Mouse (Mus musculus): ENCODE results near the gene Cpox. TPM values are rescaled to one million over a fixed set of nuclear protein-coding genes. Genes with fewer than 3 reads are reported as not detected.

The Cpox gene
- polyA plus RNA-seq, 1 experiment from 2014 or later, result 20.9 TPM

DNA sequence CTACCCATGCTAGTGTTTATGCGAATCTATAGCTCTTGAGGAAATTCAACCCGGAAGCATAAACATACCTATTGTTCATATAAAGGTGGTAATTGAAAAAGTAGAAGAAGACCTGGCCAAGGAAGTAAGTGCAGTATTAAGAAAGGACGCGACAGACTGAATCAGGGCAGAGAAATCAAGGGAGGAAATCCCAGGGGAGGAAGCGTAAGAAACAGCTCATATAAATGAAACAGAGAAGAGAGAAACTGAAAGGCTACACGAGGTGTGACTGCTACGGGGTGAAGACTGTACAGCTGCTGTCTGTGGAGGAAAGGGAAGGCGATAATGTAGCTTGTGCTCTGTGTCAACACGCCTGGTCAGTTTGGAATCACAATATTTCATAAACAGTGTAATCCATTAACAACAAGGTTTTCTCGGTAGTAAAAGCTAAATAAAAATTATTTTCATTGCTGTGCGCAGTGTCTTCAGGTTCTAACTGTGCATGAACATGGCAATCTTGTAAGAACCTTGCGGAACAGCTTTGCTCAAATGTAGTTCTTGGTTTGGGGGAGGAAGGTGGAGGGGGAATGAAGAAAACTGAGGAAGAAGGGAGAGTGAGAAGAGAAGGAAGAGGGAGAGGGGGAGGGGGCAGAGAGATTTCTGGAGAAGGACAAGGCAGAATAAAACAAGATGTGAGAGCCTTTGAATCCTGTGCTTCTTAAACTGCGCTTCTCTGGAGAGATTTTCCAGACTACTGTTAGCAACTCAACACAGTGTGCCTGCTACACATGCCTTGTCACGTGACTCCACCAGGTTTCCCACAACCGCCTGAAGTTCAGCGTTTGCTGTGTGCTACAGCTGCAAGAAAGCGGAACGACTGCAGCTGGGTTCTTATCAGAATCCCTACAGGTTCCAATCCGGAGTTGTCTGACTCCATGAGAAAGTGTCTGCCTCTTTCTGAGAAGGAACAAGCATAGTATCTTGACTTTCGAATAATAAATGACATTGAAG, 15.8 kb downstream of the Cpox start:
- H3K4me3 ChIP-seq, result no peak overlapping the region
- H3K9me3 ChIP-seq, result no peaks in the 10 kb centered on the region
- H3K4me2 ChIP-seq (replicated peaks), result no peak overlapping the region
- 75% methylated on average over 20 of the region's 20 CpGs for WGBS
- no peak overlapping the region for H3K9ac ChIP-seq
- H3K36me3 ChIP-seq, result peaks cover 9% of the 10 kb centered on the region
- H3K27ac ChIP-seq, result no peak overlapping the region
- H3K4me1 ChIP-seq, result no peaks in the 10 kb centered on the region
- no peak for ATAC-seq (ENCODE audit: low FRiP score, low read depth)
- H3K27me3 ChIP-seq, result no peaks in the 10 kb centered on the region

DNA sequence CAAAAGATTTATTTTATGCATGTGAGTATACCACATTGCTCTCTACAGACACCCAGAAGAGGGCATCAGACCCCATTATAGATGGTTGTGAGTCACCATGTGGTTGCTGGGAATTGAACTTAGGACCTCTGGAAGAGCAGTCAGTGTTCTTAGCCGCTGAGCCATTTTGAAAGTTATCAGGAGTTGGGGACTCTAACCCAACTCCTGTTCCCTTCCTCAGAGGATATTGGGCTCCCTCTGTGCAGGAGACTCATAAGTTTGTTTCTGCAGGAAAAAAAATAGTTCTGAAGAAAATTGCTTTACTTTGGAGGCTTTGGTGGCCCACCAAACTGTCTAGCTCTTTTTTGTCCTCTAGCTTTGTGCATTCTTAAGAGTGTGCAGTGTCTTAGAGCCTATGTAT, 18.4 kb downstream of the Cpox start:
- 89% methylated on average over 1 of the region's 1 CpGs for WGBS

DNA sequence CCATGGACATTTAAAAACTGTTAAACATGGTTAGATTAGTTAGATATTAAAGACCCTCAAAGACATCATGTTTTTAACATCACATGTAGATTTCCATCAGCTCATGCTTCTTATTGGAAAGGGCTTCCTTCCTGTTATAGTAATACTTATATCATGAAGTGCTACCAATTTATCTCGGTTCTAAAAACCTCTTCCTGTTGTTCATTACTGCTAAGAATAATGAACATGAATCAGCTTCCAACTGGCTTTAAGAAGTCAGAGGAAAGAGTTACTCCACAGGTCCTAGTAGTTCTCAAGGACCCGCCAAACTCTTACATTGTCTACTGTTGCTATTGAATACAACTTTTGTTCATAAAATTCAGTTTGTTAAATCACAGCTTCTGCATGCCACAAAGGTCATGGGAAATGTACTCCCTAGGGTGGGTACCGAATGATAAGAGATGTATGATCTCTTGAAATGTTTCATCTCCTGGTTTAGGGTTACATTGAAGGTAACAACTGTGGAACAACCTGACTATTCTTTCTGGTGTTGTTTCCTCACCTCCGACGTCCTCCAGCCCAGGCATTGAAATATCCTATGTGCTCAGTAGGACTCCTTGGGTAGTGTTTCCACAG, 19.6 kb downstream of the Cpox start:
- Histone ChIP-seq H3K9me3 (no peaks in the 10 kb centered on the region), H3K4me2 (replicated peaks) (no peak overlapping the region), H3K9ac (no peak overlapping the region), H3K36me3 (no peaks in the 10 kb centered on the region), H3K4me1 (no peaks in the 10 kb centered on the region), H3K27me3 (no peaks in the 10 kb centered on the region), H3K4me3 (no peak overlapping the region), H3K27ac (no peak overlapping the region)
- ATAC-seq (ENCODE audit: low FRiP score, low read depth), result no peak
- WGBS, result 83% methylated on average over 5 of the region's 5 CpGs

More for the DNA sequence above, 18.4 kb downstream of the Cpox start:
- no peaks in the 10 kb centered on the region for H3K27me3 ChIP-seq
- no peak overlapping the region for H3K4me2 ChIP-seq (replicated peaks)
- no peaks in the 10 kb centered on the region for H3K4me1 ChIP-seq
- H3K27ac ChIP-seq, result no peak overlapping the region
- no peaks in the 10 kb centered on the region for H3K9me3 ChIP-seq
- no peak overlapping the region for H3K9ac ChIP-seq
- H3K4me3 ChIP-seq, result no peak overlapping the region
- ATAC-seq (ENCODE audit: low FRiP score, low read depth), result no peak
- no peaks in the 10 kb centered on the region for H3K36me3 ChIP-seq

DNA sequence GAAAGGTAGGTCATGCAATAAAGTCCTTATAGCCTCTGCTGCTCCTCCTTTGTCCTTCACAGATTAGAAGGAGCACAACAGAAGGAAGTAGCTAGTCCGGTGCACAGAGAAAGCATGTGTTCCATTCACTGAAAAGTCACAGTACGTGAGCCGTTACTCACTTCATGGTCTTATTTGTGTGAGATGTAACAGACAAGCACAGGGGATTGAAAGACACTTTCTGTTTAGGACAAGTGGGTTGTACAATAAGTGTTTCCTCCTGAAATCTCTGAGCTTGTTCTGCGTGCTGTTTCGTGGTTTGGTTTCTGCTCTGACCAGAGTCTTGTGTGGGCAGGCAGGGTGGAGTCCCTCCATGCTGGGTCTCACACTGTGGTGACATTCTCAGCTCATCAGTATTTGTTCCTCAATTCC, 20.2 kb downstream of the Cpox start:
- no peak overlapping the region for H3K9ac ChIP-seq
- no peaks in the 10 kb centered on the region for H3K9me3 ChIP-seq
- no peak overlapping the region for H3K4me2 ChIP-seq (replicated peaks)
- H3K4me1 ChIP-seq, result no peaks in the 10 kb centered on the region
- H3K36me3 ChIP-seq, result no peaks in the 10 kb centered on the region
- H3K4me3 ChIP-seq, result no peak overlapping the region
- no peak overlapping the region for H3K27ac ChIP-seq
- H3K27me3 ChIP-seq, result no peaks in the 10 kb centered on the region
- WGBS, result 85% methylated on average over 5 of the region's 5 CpGs
- ATAC-seq (ENCODE audit: low FRiP score, low read depth), result no peak

DNA sequence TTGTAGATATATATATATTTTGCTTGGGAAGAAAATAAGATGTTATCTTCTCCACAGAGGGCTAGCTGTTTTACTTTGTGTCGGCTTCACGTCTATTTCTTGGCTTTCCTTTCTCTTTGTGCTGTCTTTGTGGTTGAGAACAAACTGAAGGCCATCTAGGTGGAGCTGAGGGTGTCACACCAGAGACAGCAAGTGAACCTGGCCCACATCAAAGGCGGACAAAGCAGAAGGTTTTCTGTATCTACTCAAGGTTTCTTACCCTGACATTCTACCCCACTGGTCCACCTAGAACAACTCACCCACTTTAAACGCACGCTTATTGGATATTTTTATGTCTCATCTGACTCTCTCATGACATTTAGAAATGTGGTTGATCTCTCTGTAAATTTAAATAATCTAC, 24.0 kb downstream of the Cpox start:
- Histone ChIP-seq H3K4me1 (no peaks in the 10 kb centered on the region), H3K4me2 (replicated peaks) (no peak overlapping the region), H3K9ac (no peak overlapping the region), H3K36me3 (no peaks in the 10 kb centered on the region), H3K4me3 (no peak overlapping the region), H3K27ac (no peak overlapping the region), H3K9me3 (no peaks in the 10 kb centered on the region), H3K27me3 (no peaks in the 10 kb centered on the region)
- ATAC-seq (ENCODE audit: low FRiP score, low read depth), result no peak
- WGBS, result 92% methylated on average over 5 of the region's 5 CpGs

DNA sequence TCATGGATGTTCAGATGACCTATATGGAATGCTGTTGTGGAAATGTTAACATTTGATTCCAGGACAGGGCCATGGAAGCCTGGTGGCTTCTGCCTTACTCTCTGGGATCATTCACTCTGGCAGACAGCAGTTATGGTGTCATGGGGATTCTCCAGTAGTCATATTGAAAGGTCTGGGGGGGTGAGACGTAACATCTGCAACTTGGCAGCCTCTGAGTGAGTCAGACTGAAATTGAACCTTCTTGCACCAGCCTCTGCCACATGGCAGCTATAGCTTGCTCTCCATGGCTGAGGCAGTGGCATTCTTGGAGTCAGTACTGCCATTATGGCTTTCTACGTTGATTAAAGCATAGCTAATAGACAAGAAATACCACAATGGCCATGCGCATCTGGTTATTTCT, 26.7 kb downstream of the Cpox start:
- Histone ChIP-seq H3K27ac (no peak overlapping the region), H3K36me3 (no peaks in the 10 kb centered on the region), H3K27me3 (no peaks in the 10 kb centered on the region), H3K4me1 (no peaks in the 10 kb centered on the region), H3K9ac (no peak overlapping the region), H3K4me3 (no peak overlapping the region), H3K4me2 (replicated peaks) (no peak overlapping the region), H3K9me3 (no peaks in the 10 kb centered on the region)
- ATAC-seq (ENCODE audit: low FRiP score, low read depth), result no peak
- 85% methylated on average over 3 of the region's 3 CpGs for WGBS

DNA sequence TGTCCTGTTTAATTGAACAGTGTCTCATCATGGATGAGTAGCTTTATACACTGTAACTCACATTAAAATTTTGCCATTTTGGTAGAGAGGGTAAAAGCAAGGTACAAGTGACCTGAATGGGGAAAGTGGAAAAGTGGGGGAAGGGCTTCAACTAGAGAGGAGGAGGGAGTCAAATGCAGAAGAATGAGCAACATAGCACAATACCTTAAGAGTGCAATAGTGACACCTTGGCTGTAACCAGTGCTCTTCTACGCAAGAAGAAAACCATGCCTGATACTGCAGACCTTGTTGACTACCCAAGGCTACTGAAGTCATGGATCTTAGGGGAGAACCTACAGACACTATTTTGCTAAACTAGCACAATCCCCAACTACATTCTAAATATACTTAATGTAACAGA, 27.2 kb downstream of the Cpox start:
- Histone ChIP-seq H3K4me3 (no peak overlapping the region), H3K9me3 (no peaks in the 10 kb centered on the region), H3K27me3 (no peaks in the 10 kb centered on the region), H3K4me2 (replicated peaks) (no peak overlapping the region), H3K9ac (no peak overlapping the region), H3K36me3 (no peaks in the 10 kb centered on the region), H3K4me1 (no peaks in the 10 kb centered on the region), H3K27ac (no peak overlapping the region)
- no peak for ATAC-seq (ENCODE audit: low FRiP score, low read depth)
- 92% methylated on average over 1 of the region's 1 CpGs for WGBS

DNA sequence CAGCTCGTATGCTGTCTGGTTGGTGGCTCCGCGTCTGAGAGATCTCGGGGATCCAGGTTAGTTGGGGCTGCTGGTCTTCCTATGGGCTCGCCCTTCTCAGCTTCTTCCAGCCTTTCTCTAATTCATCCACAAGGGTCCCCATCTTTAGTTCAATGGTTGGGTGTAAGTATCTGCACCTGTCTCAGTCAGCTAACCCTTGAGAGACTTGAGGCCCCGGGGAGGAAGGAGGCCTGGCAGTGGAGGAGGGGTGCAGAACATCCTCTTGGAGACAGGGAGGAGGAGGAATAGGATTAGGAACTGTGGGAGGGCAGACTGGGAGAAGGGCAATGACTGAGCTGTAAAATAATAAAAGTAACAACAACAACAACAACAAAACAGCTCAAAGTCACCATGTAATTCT, 30.1 kb downstream of the Cpox start:
- H3K36me3 ChIP-seq, result no peaks in the 10 kb centered on the region

DNA sequence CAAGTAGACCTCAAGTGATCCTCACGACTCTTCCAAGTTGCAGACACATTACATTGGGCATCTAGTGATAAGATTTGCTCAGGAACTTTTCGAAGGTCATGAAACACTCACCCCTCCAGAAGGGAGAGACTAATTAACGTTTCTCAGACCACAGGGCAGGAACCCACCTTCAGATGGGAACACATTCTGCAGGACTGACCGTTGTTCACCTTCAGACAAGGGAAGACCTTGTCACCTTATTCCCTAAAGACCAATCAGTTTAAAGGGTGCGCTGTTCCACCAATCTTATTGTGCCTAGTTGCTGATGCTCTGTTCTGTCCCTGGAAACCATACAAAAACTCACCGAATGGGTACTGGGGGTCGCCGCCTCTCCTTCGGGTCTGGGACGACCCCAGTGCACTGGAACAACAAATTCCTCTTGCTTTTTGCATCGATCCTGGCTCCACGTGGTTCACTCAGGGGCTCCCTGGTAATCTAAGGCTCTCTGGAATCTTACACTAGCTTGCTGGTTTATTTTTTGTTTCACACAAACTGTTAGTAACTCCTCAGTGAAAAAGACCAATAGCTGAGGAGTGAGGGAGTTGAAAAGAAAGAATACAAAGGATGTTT, 30.8 kb downstream of the Cpox start:
- Histone ChIP-seq H3K27ac (no peak overlapping the region), H3K4me2 (replicated peaks) (no peak overlapping the region), H3K36me3 (no peaks in the 10 kb centered on the region), H3K27me3 (no peaks in the 10 kb centered on the region), H3K4me1 (no peaks in the 10 kb centered on the region), H3K9me3 (no peaks in the 10 kb centered on the region), H3K4me3 (no peak overlapping the region), H3K9ac (no peak overlapping the region)
- 83% methylated on average over 12 of the region's 12 CpGs for WGBS
- ATAC-seq (ENCODE audit: low FRiP score, low read depth), result no peak

More for the DNA sequence above, 30.1 kb downstream of the Cpox start:
- Histone ChIP-seq H3K4me1 (no peaks in the 10 kb centered on the region), H3K9ac (no peak overlapping the region), H3K9me3 (no peaks in the 10 kb centered on the region), H3K4me2 (replicated peaks) (no peak overlapping the region), H3K27ac (no peak overlapping the region), H3K27me3 (no peaks in the 10 kb centered on the region), H3K4me3 (no peak overlapping the region)
- ATAC-seq (ENCODE audit: low FRiP score, low read depth), result no peak
- WGBS, result 59% methylated on average over 6 of the region's 6 CpGs

DNA sequence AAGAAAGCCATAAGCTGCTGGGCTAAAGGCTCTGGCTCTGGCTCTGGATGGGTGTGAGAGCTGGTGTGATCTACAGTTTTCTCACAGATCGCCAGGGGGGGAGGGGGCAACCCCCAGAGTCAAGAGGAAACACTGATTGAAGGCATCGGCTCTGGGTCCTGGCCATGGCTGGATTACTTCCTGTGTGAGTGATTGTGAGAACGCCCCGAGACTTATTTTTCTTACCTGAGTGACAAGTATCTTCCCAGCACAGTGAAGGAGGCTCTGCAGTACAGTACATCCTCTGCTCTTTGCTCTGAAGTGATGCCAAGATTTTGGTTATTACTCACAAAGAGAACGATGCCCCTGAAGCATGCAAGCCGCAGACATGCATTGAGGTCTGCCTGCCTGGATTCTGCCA, 31.7 kb downstream of the Cpox start:
- H3K36me3 ChIP-seq, result no peaks in the 10 kb centered on the region

DNA sequence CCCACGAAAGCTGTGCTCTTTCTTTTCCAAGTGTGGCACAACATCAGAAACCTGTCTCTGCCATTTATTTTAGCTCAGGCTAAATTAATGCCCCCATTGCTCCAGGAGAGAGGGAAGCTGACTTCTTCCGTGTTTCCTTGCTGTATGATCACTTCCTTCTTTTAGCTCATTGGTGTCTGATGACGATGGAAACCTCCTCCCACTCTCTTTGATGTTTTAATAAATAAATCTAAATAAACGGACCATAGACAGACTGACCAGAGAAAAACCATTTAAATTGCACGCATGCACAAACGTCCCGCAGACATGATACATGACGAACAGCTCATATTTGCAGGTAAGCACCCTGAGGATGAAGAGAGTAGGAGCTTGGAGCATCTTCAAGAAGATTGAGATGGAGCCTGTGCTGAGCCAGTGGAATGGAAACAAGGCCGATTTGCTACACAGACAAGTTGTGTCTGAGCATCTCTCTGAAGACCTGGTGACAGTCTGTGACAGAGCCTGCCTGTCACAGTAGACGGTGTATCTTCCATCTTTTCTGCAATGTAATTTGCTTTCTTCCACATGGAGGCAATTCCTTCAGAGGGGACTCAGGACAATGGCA, 32.3 kb downstream of the Cpox start:
- H3K9me3 ChIP-seq, result no peaks in the 10 kb centered on the region
- H3K36me3 ChIP-seq, result no peaks in the 10 kb centered on the region
- H3K27ac ChIP-seq, result no peak overlapping the region
- ATAC-seq (ENCODE audit: low FRiP score, low read depth), result no peak
- H3K4me2 ChIP-seq (replicated peaks), result no peak overlapping the region
- H3K4me1 ChIP-seq, result no peaks in the 10 kb centered on the region
- H3K4me3 ChIP-seq, result no peak overlapping the region
- H3K9ac ChIP-seq, result no peak overlapping the region
- no peaks in the 10 kb centered on the region for H3K27me3 ChIP-seq
- 74% methylated on average over 10 of the region's 10 CpGs for WGBS

More for the DNA sequence above, 31.7 kb downstream of the Cpox start:
- H3K9ac ChIP-seq, result no peak overlapping the region
- H3K4me1 ChIP-seq, result no peaks in the 10 kb centered on the region
- no peaks in the 10 kb centered on the region for H3K9me3 ChIP-seq
- ATAC-seq (ENCODE audit: low FRiP score, low read depth), result no peak
- 49% methylated on average over 6 of the region's 6 CpGs for WGBS
- H3K4me2 ChIP-seq (replicated peaks), result no peak overlapping the region
- no peaks in the 10 kb centered on the region for H3K27me3 ChIP-seq
- H3K4me3 ChIP-seq, result no peak overlapping the region
- no peak overlapping the region for H3K27ac ChIP-seq
